Mouse (Mus musculus) liver, postnatal 0 days (tissue): ENCODE results near the gene Ccdc92b. TPM values are rescaled to one million over a fixed set of nuclear protein-coding genes. Genes with fewer than 3 reads are reported as not detected.

Source experiments
- ATAC-seq: fragments of 200-750 bp; cut with Nextera tagmentation; 2 replicates; pipeline ENCODE4 v1.8.0; 2017; ENCODE audit warnings: mild to moderate bottlenecking, moderate library complexity
- DNase-seq: peaks from one replicate; pipeline ENCODE4 v3.0.0-alpha.2; 2016
- H3K27ac ChIP-seq: fragments of 300-500 bp; sonication (generic); 2 replicates; pipeline ENCODE4 v1.5.1; 2014; ENCODE audit warnings: antibody characterized with exemption, moderate library complexity, mild to moderate bottlenecking, low read depth
- H3K27me3 ChIP-seq: fragments of 300-500 bp; sonication (generic); 2 replicates; pipeline ENCODE4 v1.6.1; 2014; ENCODE audit warnings: low read length, control low read depth, mixed read lengths; ENCODE audit not compliant: insufficient read depth
- H3K36me3 ChIP-seq: fragments of 300-500 bp; sonication (generic); replicated peaks from 2 replicates; pipeline ENCODE4 v1.6.1; 2014; ENCODE audit warnings: mild to moderate bottlenecking, control low read depth, low read length, moderate library complexity, mixed read lengths; ENCODE audit not compliant: insufficient read depth
- H3K4me1 ChIP-seq: fragments of 300-500 bp; sonication (generic); 2 replicates; pipeline ENCODE4 v1.6.1; 2014; ENCODE audit warnings: antibody characterized with exemption, mild to moderate bottlenecking, control low read depth; ENCODE audit not compliant: insufficient read depth
- H3K4me2 ChIP-seq: fragments of 300-500 bp; sonication (generic); 2 replicates; pipeline ENCODE4 v1.6.1; 2014; ENCODE audit warnings: low read depth, mild to moderate bottlenecking, low read length, moderate library complexity, mixed read lengths
- H3K4me3 ChIP-seq: fragments of 300-500 bp; sonication (generic); 2 replicates; pipeline ENCODE4 v1.5.1; 2014; ENCODE audit warnings: low read depth, low read length
- H3K9ac ChIP-seq: fragments of 300-500 bp; sonication (generic); replicated peaks from 2 replicates; pipeline ENCODE4 v1.6.1; 2014; ENCODE audit warnings: mild to moderate bottlenecking, moderate library complexity
- H3K9me3 ChIP-seq: fragments of 300-500 bp; sonication (generic); 2 replicates; pipeline ENCODE4 v1.6.1; 2016; ENCODE audit warnings: mild to moderate bottlenecking, control low read depth, low read length, mixed read lengths
- CTCF ChIP-seq: sonication (generic); IDR thresholded peaks from 2 replicates; pipeline ENCODE4 v1.5.1; 2016; ENCODE audit warnings: antibody characterized with exemption, low read depth
- EP300 ChIP-seq: IDR thresholded peaks from 2 replicates; pipeline ENCODE4 v1.6.1; 2016; ENCODE audit warnings: antibody characterized with exemption, low read depth, mild to moderate bottlenecking
- WGBS: fragments of 180-500 bp; shearing (Covaris S2); extraction: QIAGEN DNeasy Blood & Tissue Kit; methylation state at CpG from one replicate; pipeline ENCODE4 v1.1.7; 2014; ENCODE audit not compliant: insufficient replicate concordance; 5-methylcytosine and 5-hydroxymethylcytosine counted together
- polyA plus RNA-seq: library from polyadenylated mRNA; unstranded; fragments of >200 nt; fragmentation: Nextera tagmentation; extraction: Ambion mirVana; gene quantifications from 2 replicates; pipeline ENCODE4 v1.2.1, GENCODE M21; 2015

Gene Ccdc92b
- polyA plus RNA-seq, 1 experiment from 2014 or later = 2.2 TPM

DNA sequence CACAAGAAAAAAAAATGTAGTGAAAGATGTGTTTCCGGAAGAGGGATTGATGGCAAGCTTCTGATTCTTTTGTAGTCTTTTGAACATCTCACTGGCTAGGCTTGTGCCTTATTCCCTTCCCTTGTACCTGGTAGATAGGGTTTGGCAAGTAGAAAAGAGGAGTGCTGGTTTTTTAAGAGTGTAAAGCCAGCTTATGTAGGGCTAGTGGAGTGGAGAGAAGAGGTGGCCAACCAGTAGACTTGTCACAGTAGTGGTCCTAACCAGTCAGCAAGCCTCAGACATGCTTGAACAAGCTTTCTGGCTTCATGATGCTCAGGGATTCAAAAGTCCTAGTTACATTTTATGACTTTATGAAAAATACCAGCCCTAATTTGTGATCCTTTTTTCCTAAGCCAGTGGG lies 51.6 kb downstream of the Ccdc92b start:
- DNase-seq (no peak), ATAC-seq (no peak)
- TF ChIP-seq CTCF (no peak), EP300 (no peak)
- Histone ChIP-seq H3K4me3 (no peak overlapping the region), H3K9me3 (no peaks in the 10 kb centered on the region), H3K27ac (no peak overlapping the region), H3K4me1 (peaks cover 4% of the 10 kb centered on the region; the same call in 1 of the 2 replicates), H3K36me3 (peaks cover 61% of the 10 kb centered on the region), H3K4me2 (no peak overlapping the region), H3K9ac (no peak overlapping the region), H3K27me3 (no peaks in the 10 kb centered on the region)
- WGBS = 92% methylated on average over 1 of the region's 1 CpGs

DNA sequence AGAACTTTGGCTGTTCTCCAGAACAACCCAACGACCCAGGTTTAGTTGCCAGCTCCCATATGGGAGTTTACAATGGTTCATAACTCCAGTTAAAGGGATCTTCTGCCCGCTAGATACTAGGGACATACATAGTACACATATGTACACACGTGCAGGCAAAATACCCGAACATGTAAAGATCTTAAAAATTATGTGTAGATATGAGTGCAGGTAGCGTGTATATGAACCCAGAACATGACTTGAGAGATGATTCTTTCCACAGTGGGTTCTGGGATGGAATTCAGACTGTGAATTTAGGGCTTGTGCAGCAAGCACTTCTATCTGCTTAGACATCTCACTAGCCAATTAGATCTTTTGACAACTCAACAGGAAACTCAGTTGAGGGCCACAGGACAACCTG lies 52.4 kb downstream of the Ccdc92b start:
- no peak overlapping the region for H3K4me2 ChIP-seq
- peaks cover 4% of the 10 kb centered on the region; the same call in 1 of the 2 replicates for H3K4me1 ChIP-seq
- H3K4me3 ChIP-seq = no peak overlapping the region
- no peak for TF ChIP-seq CTCF
- TF ChIP-seq EP300 = no peak
- no peak overlapping the region for H3K9ac ChIP-seq
- peaks cover 60% of the 10 kb centered on the region for H3K36me3 ChIP-seq
- no peaks in the 10 kb centered on the region for H3K27me3 ChIP-seq
- no peaks in the 10 kb centered on the region for H3K9me3 ChIP-seq
- no peak overlapping the region for H3K27ac ChIP-seq
- DNase-seq (no peak), ATAC-seq (no peak)
- 87% methylated on average over 5 of the region's 5 CpGs for WGBS

DNA sequence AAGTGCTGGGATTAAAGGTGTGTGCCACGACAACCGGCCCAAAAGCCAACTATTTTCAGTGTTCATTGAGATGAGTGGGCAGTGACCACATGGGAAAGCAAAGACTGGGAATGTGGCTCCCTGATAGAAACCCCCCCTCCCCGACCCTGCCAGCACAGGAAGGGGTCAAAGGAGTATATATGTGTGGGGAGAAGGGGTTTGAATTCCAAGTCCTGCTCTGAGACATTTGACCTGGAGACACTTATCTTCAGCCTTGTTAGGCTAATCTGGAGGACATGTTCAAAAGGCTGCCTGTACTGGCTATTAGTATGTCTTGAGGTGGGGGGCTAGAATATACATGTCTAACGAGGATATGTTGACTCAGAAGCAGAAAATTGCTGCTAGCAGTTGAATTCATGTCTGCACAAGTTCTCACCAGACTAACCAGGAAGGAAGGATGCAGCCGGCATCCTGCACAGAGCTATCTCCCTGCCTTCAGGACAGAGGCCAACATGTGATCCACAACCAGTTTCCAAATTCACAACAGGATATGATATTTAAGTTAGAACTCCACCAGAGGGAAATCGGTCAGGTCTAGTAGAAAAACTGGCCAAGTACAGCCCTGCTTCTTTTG lies 53.6 kb downstream of the Ccdc92b start:
- no peaks in the 10 kb centered on the region for H3K9me3 ChIP-seq
- TF ChIP-seq EP300 = no peak
- TF ChIP-seq CTCF = no peak
- ATAC-seq (peak; percentile 34), DNase-seq (no peak)
- H3K27me3 ChIP-seq = no peaks in the 10 kb centered on the region
- peaks cover 4% of the 10 kb centered on the region; the same call in 1 of the 2 replicates for H3K4me1 ChIP-seq
- peaks cover 51% of the 10 kb centered on the region for H3K36me3 ChIP-seq
- H3K4me2 ChIP-seq = no peak overlapping the region
- H3K4me3 ChIP-seq = no peak overlapping the region
- H3K9ac ChIP-seq = no peak overlapping the region
- H3K27ac ChIP-seq = peak overlapping the region; percentile 40; the same call in 1 of the 2 replicates
- WGBS = 62% methylated on average over 6 of the region's 6 CpGs

DNA sequence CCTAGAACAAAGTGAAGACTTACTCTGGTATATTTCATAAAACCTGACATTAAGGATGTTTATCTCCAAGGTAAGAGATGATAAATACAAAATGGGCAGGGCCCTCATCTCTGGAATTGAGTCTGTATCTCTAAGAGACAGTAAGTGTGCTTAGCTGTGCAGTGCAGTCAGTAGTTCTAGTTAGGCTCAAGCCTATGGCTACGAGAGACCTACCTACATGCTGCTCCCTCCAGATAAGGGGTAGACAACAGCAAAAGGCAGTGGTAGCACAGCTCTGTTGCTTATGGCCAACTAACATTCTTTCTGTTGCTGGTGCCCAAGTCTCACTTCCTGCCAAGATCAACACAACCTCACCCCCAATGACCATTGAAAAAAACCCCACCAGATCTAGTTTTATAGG lies 54.2 kb downstream of the Ccdc92b start:
- ATAC-seq (peak; percentile 77), DNase-seq (no peak)
- no peaks in the 10 kb centered on the region for H3K9me3 ChIP-seq
- peak overlapping the region; percentile 18; the same call in 1 of the 2 replicates for H3K27ac ChIP-seq
- peaks cover 4% of the 10 kb centered on the region; the same call in 1 of the 2 replicates for H3K4me1 ChIP-seq
- WGBS = 38% methylated on average over 1 of the region's 1 CpGs
- H3K9ac ChIP-seq = no peak overlapping the region
- no peak overlapping the region for H3K4me2 ChIP-seq
- H3K36me3 ChIP-seq = peaks cover 54% of the 10 kb centered on the region
- TF ChIP-seq EP300 (peak; percentile 45; the same call in 1 of the 2 replicates), CTCF (no peak)
- H3K4me3 ChIP-seq = no peak overlapping the region
- H3K27me3 ChIP-seq = no peaks in the 10 kb centered on the region

DNA sequence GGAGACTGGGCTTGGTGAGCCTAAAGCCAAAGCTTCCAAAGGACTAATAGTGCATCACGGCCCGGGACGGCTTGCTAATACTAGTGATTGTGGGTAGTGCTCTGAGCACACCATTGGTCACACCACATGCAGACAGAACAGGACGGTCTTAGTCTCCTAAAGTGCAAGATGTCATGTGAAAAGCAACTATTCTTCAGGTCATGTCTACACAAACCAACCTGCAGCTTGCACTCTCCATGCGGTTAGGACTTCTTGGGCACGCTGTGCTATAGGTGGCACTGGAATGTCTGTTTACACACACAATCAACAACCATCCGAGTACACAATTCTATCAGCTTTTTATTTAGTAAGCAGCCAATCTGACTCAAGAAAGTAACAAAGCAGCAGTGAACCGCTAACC lies 55.3 kb downstream of the Ccdc92b start:
- no peaks in the 10 kb centered on the region for H3K27me3 ChIP-seq
- H3K27ac ChIP-seq = no peak overlapping the region
- H3K4me1 ChIP-seq = peaks cover 4% of the 10 kb centered on the region; the same call in 1 of the 2 replicates
- no peak overlapping the region for H3K4me3 ChIP-seq
- no peak for DNase-seq
- H3K9ac ChIP-seq = no peak overlapping the region
- peaks cover 56% of the 10 kb centered on the region for H3K36me3 ChIP-seq
- TF ChIP-seq EP300 = no peak
- TF ChIP-seq CTCF = no peak
- H3K4me2 ChIP-seq = no peak overlapping the region
- H3K9me3 ChIP-seq = no peaks in the 10 kb centered on the region
- no peak for ATAC-seq
- 92% methylated on average over 8 of the region's 8 CpGs for WGBS

DNA sequence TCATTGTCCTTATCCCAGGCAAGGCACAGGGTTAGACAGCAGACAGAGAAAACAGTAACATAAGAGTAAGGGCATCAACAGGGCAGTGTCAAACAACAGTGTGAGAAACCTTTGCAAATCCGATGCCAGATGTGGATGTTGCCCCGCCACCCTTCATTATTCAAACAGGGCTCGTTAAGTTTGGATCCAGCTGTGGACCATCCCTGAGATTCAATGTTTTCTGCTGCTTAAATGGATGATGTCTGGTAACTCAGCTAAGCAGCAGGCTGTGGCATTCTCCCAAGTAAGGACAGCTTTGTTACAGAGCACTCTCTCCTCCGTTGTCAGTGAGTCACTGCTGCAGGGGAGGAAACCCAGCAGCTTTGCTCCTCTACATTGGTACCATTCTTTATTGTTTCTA lies 55.8 kb downstream of the Ccdc92b start:
- H3K9me3 ChIP-seq = no peaks in the 10 kb centered on the region
- H3K27ac ChIP-seq = no peak overlapping the region
- no peak overlapping the region for H3K9ac ChIP-seq
- no peak for ATAC-seq
- H3K4me1 ChIP-seq = peaks cover 4% of the 10 kb centered on the region; the same call in 1 of the 2 replicates
- H3K4me2 ChIP-seq = no peak overlapping the region
- H3K4me3 ChIP-seq = no peak overlapping the region
- DNase-seq = no peak
- no peak for TF ChIP-seq EP300
- TF ChIP-seq CTCF = no peak
- peaks cover 58% of the 10 kb centered on the region for H3K36me3 ChIP-seq
- no peaks in the 10 kb centered on the region for H3K27me3 ChIP-seq
- 89% methylated on average over 4 of the region's 4 CpGs for WGBS

Other genes with a start within 250 kb of the Ccdc92b start
- gene Rap1gap2, start 8.7 kb upstream of the Ccdc92b start, polyA plus RNA-seq = 0.75 and 0.84 TPM in 2 replicates
- 31.2 and 35.6 TPM in 2 replicates for gene Cluh, start 29.9 kb downstream of the Ccdc92b start, polyA plus RNA-seq
- gene Pafah1b1, start 105.1 kb downstream of the Ccdc92b start, polyA plus RNA-seq = 24.1 and 30.1 TPM in 2 replicates
- gene Mettl16, start 151.2 kb downstream of the Ccdc92b start, polyA plus RNA-seq = 7.2 and 8.4 TPM in 2 replicates
- gene Mnt, start 211.3 kb downstream of the Ccdc92b start, polyA plus RNA-seq = 1.3 and 1.4 TPM in 2 replicates